Mouse (Mus musculus) midbrain, postnatal 0 days (tissue): ENCODE measurements at regions not wholly inside any gene's neighbourhood (a gene's known extent, or its start where the extent isn't known, plus 50 kb on each side); places are given as distances from the start of the nearest gene placed in this dataset.

ENCODE experiments used
- ATAC-seq: fragments of 200-750 bp; cut with Nextera tagmentation; 2 replicates; pipeline ENCODE4 v1.8.0; 2017; ENCODE audit warnings: moderate number of reproducible peaks, mild to moderate bottlenecking, moderate TSS enrichment, moderate library complexity; ENCODE audit not compliant: low FRiP score
- DNase-seq: peaks from one replicate; pipeline ENCODE4 v3.0.0-alpha.2; 2015; ENCODE audit warnings: low spot score
- H3K27ac ChIP-seq: fragments of 300-500 bp; sonication (generic); 2 replicates; pipeline ENCODE4 v1.5.1; 2014; ENCODE audit warnings: low read depth, mild to moderate bottlenecking, low read length, mixed read lengths
- H3K27me3 ChIP-seq: fragments of 300-500 bp; sonication (generic); 2 replicates; pipeline ENCODE4 v1.6.1; 2014; ENCODE audit warnings: low read length, control low read depth, mixed read lengths; ENCODE audit not compliant: insufficient read depth
- H3K36me3 ChIP-seq: fragments of 300-500 bp; sonication (generic); 2 replicates; pipeline ENCODE4 v1.6.1; 2014; ENCODE audit warnings: low read length, control low read depth, mixed read lengths; ENCODE audit not compliant: insufficient read depth
- H3K4me1 ChIP-seq: fragments of 300-500 bp; sonication (generic); 2 replicates; pipeline ENCODE4 v1.6.1; 2014; ENCODE audit warnings: mild to moderate bottlenecking, control low read depth, antibody characterized with exemption, low read length, mixed read lengths; ENCODE audit not compliant: insufficient read depth
- H3K4me2 ChIP-seq: fragments of 300-500 bp; sonication (generic); 2 replicates; pipeline ENCODE4 v1.6.1; 2014; ENCODE audit warnings: low read depth, mild to moderate bottlenecking, low read length, mixed read lengths; ENCODE audit not compliant: poor library complexity, severe bottlenecking
- H3K4me3 ChIP-seq: fragments of 300-500 bp; sonication (generic); 2 replicates; pipeline ENCODE4 v1.5.1; 2014; ENCODE audit warnings: low read depth, mild to moderate bottlenecking, low read length, moderate library complexity
- H3K9ac ChIP-seq: fragments of 300-500 bp; sonication (generic); replicated peaks from 2 replicates; pipeline ENCODE4 v1.6.1; 2014; ENCODE audit warnings: mild to moderate bottlenecking, low read length, moderate library complexity, mixed read lengths; ENCODE audit not compliant: poor library complexity, severe bottlenecking
- H3K9me3 ChIP-seq: fragments of 300-500 bp; sonication (generic); 2 replicates; pipeline ENCODE4 v1.6.1; 2016; ENCODE audit warnings: low read length, control low read depth
- CTCF ChIP-seq: IDR thresholded peaks from 2 replicates; pipeline ENCODE4 v1.5.1; 2016; ENCODE audit warnings: antibody characterized with exemption, mild to moderate bottlenecking
- WGBS: fragments of 180-500 bp; shearing (Covaris S2); extraction: QIAGEN DNeasy Blood & Tissue Kit; methylation state at CpG from one replicate; pipeline ENCODE4 v1.1.7; 2014; 5-methylcytosine and 5-hydroxymethylcytosine counted together

DNA sequence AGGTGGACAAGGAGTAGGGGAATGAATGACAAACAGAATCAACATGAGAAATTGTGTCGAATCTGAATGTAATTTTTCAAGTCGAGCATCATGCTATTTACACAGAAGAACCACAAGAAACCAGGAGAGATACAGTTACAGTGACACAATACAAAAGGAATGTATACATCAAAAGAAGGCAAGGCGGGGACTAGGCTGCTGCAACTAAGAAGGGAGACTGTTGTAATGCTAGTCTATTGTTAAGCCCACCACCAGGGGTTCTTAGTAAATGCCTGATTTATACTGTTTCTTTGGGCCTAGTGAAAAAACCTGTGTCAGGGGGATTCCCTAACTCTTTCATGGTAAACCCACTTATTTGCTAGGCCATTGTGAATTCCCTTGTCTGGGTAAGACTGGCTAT is 63.3 kb upstream of the Vegfc start:
- Histone ChIP-seq H3K9me3 (no peaks in the 10 kb centered on the region), H3K4me2 (no peak overlapping the region), H3K9ac (no peak overlapping the region), H3K36me3 (no peaks in the 10 kb centered on the region), H3K27ac (no peak overlapping the region), H3K4me1 (no peaks in the 10 kb centered on the region), H3K4me3 (no peak overlapping the region), H3K27me3 (no peaks in the 10 kb centered on the region)
- no peak for TF ChIP-seq CTCF
- no peak for DNase-seq
- no peak for ATAC-seq
- WGBS: 30% methylated on average over 3 of the region's 3 CpGs

DNA sequence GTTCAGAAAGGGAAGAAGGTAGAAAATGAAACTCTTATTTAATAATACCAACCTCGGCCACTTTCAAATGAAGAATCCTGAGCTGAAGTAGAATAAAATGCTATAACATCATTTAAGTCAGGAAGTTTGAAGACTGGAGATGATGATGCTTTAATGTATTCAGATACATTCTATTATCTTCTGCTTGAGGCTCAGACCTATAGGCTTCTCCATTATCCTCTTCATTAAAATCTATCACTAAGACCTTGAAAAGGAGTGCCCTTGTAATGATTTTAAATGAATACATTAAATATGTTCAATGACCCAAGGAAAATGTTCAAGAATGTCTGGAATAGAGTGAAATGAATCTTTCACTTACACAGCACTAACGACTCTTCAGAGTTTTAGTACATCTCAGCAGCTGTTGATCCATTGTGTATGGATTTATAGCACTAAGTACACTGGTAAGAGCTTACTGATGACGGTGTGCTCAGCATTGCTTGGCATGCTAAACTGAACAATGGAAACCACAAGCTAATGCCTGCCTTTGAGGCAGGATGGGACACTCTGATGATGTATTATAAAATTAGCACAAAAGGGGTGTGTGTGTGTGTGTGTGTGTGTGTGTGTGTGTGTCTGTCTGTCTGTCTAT is 58.8 kb upstream of the Vegfc start:
- ATAC-seq (no peak), DNase-seq (no peak)
- Histone ChIP-seq H3K4me3 (no peak overlapping the region), H3K27me3 (no peaks in the 10 kb centered on the region), H3K9ac (no peak overlapping the region), H3K9me3 (no peaks in the 10 kb centered on the region), H3K4me2 (no peak overlapping the region), H3K4me1 (no peaks in the 10 kb centered on the region), H3K36me3 (no peaks in the 10 kb centered on the region), H3K27ac (no peak overlapping the region)
- WGBS: 57% methylated on average over 3 of the region's 3 CpGs
- no peak for TF ChIP-seq CTCF
